Mouse (Mus musculus) midbrain, embryonic 15.5 days (tissue): ENCODE results near the gene Vangl1. TPM values are rescaled to one million over a fixed set of nuclear protein-coding genes. Genes with fewer than 3 reads are reported as not detected.
"Not testable (repeated sequence)": the region's sequence is repeated elsewhere in the genome, so short reads cannot be mapped to it uniquely, and the experiment has no call there.

Experiments used
- ATAC-seq: fragments of 200-750 bp; cut with Nextera tagmentation; replicated peaks from 2 replicates; pipeline ENCODE4 v1.8.0; 2017; ENCODE audit warnings: moderate TSS enrichment
- H3K27ac ChIP-seq: fragments of 300-500 bp; sonication (generic); 2 replicates; pipeline ENCODE4 v1.5.1; 2015; ENCODE audit warnings: mild to moderate bottlenecking, inconsistent platforms
- H3K27me3 ChIP-seq: fragments of 300-500 bp; sonication (generic); replicated peaks from 2 replicates; pipeline ENCODE4 v1.6.1; 2015; ENCODE audit warnings: inconsistent platforms
- H3K36me3 ChIP-seq: fragments of 300-500 bp; sonication (generic); replicated peaks from 2 replicates; pipeline ENCODE4 v1.6.1; 2015; ENCODE audit warnings: inconsistent platforms
- H3K4me1 ChIP-seq: fragments of 300-500 bp; sonication (generic); 2 replicates; pipeline ENCODE4 v1.6.1; 2015; ENCODE audit warnings: inconsistent platforms
- H3K4me2 ChIP-seq: fragments of 300-500 bp; sonication (generic); 2 replicates; pipeline ENCODE4 v1.6.1; 2015; ENCODE audit warnings: inconsistent platforms, mild to moderate bottlenecking, moderate library complexity
- H3K4me3 ChIP-seq: fragments of 300-500 bp; sonication (generic); 2 replicates; pipeline ENCODE4 v1.5.1; 2015; ENCODE audit warnings: mild to moderate bottlenecking, inconsistent platforms
- H3K9ac ChIP-seq: fragments of 300-500 bp; sonication (generic); 2 replicates; pipeline ENCODE4 v1.6.1; 2015; ENCODE audit warnings: mild to moderate bottlenecking, inconsistent platforms
- H3K9me3 ChIP-seq: fragments of 300-500 bp; sonication (generic); 2 replicates; pipeline ENCODE4 v1.6.1; 2016; ENCODE audit warnings: inconsistent platforms
- WGBS: fragments of 180-500 bp; shearing (Covaris S2); methylation state at CpG from one replicate; pipeline ENCODE4 v1.1.7; 2015; ENCODE audit warnings: mixed read lengths; 5-methylcytosine and 5-hydroxymethylcytosine counted together
- polyA plus RNA-seq: library from polyadenylated mRNA; unstranded; fragments of >200 nt; fragmentation: Nextera tagmentation; extraction: Ambion mirVana; gene quantifications from 2 replicates; pipeline ENCODE4 v1.2.1, GENCODE M21; 2015

Vangl1 gene
- polyA plus RNA-seq, 1 experiment from 2014 or later: 7.5 TPM

- WGBS: 86% methylated on average over 21 of the region's 21 CpGs
- Histone ChIP-seq H3K36me3 (no peaks in the 10 kb centered on the region), H3K4me2 (no peak overlapping the region), H3K9me3 (no peaks in the 10 kb centered on the region), H3K4me3 (no peak overlapping the region), H3K9ac (no peak overlapping the region), H3K27ac (no peak overlapping the region), H3K27me3 (no peaks in the 10 kb centered on the region), H3K4me1 (peaks cover 28% of the 10 kb centered on the region)
- no peak for ATAC-seq
Measured at GRCm38 (mm10) chr3:102165536-102166286, 38.8 kb downstream of the Vangl1 start.

DNA sequence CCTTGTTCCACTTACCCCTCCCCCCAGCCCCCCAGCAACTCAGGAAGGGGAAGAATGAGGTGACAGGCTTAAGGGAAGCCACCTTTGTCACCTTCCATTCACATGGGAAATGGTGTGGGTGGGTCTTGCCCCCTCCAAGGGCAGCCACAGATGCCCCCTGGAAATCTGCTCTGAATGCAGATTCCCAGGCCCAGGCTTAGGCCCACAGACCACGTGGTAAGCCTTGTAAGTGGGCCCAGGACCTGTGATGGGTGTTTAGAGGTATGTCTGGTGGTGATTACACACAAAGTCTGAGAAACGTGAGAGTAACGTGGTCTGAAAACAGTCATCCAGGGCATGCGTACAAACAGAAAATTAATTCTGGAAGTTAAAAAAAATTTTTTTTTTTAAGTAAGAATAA lies 39.6 kb downstream of the Vangl1 start:
- WGBS: 64% methylated on average over 4 of the region's 4 CpGs
- ATAC-seq: no peak
- Histone ChIP-seq H3K4me3 (no peak overlapping the region), H3K9me3 (no peaks in the 10 kb centered on the region), H3K4me1 (peaks cover 28% of the 10 kb centered on the region), H3K9ac (no peak overlapping the region), H3K27ac (no peak overlapping the region), H3K27me3 (no peaks in the 10 kb centered on the region), H3K36me3 (no peaks in the 10 kb centered on the region), H3K4me2 (no peak overlapping the region)

- not testable (repeated sequence) for H3K4me3 ChIP-seq, H3K27ac ChIP-seq, H3K27me3 ChIP-seq, H3K9me3 ChIP-seq, ATAC-seq, H3K36me3 ChIP-seq, H3K4me2 ChIP-seq, H3K9ac ChIP-seq
- WGBS: 69% methylated on average over 1 of the region's 1 CpGs
- peaks cover 24% of the 10 kb centered on the region for H3K4me1 ChIP-seq
Measured at GRCm38 (mm10) chr3:102163861-102164260, 40.6 kb downstream of the Vangl1 start.

GRCm38 (mm10) chr3:102159423-102160325 lies 44.8 kb downstream of the Vangl1 start:
- Histone ChIP-seq H3K4me1 (0 out of 2 replicates have a peak, but pooled peaks cover 5% of the 10 kb centered on the region), H3K9ac (no peak overlapping the region), H3K4me2 (no peak overlapping the region), H3K9me3 (no peaks in the 10 kb centered on the region), H3K27ac (no peak overlapping the region), H3K36me3 (no peaks in the 10 kb centered on the region), H3K4me3 (no peak overlapping the region), H3K27me3 (no peaks in the 10 kb centered on the region)
- peak; percentile 81; the same call in 1 of the 2 replicates for ATAC-seq
- WGBS: 62% methylated on average over 14 of the region's 14 CpGs

DNA sequence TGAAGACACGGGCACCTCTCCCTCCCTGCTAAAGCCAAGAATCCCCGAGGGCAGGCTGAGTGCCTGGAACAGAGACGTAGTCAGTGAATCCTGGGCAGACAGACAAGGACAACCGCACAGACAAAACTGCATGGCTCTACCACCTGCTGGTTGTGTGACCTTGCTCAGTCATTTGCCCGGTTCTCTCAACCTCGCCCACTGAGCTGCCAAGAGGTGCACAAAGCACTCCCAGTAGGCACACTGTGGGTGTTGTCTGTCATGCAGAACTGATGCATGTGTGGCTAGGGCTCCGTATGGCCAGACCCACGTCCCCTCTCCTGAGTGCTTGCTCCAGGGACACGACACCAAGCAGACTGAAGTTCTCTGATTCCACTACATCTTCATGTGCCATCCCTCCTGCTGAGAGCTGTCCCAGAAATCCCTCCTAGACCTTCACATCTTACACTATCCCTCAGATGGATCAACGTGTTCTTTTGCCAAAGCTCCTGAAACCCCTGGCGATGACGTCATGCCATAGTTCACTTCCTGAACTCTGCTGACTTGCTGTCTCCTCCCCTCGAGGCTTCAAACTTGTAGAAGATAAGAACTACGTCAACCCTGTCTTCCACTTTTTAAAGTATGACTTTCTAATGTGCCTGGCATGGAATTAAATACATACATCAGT lies 45.6 kb downstream of the Vangl1 start:
- ATAC-seq: 0 out of 2 replicates have a peak, but pooled peaks have one; percentile 27
- Histone ChIP-seq H3K4me3 (no peak overlapping the region), H3K27ac (no peak overlapping the region), H3K9me3 (no peaks in the 10 kb centered on the region), H3K36me3 (no peaks in the 10 kb centered on the region), H3K4me2 (no peak overlapping the region), H3K27me3 (no peaks in the 10 kb centered on the region), H3K9ac (no peak overlapping the region), H3K4me1 (0 out of 2 replicates have a peak, but pooled peaks cover 5% of the 10 kb centered on the region)
- 72% methylated on average over 14 of the region's 14 CpGs for WGBS

- no peaks in the 10 kb centered on the region for H3K9me3 ChIP-seq
- no peaks in the 10 kb centered on the region for H3K27me3 ChIP-seq
- H3K4me3 ChIP-seq: no peak overlapping the region
- WGBS: 92% methylated on average over 6 of the region's 6 CpGs
- H3K27ac ChIP-seq: no peak overlapping the region
- H3K36me3 ChIP-seq: no peaks in the 10 kb centered on the region
- H3K4me1 ChIP-seq: peaks cover 6% of the 10 kb centered on the region; the same call in 1 of the 2 replicates
- no peak overlapping the region for H3K9ac ChIP-seq
- no peak overlapping the region for H3K4me2 ChIP-seq
- ATAC-seq: no peak
Measured at GRCm38 (mm10) chr3:102157652-102158051, 46.8 kb downstream of the Vangl1 start.

GRCm38 (mm10) chr3:102156737-102157136 lies 47.8 kb downstream of the Vangl1 start:
- Histone ChIP-seq H3K4me2 (no peak overlapping the region), H3K4me1 (peaks cover 13% of the 10 kb centered on the region; the same call in 1 of the 2 replicates), H3K9ac (no peak overlapping the region), H3K27ac (no peak overlapping the region), H3K9me3 (no peaks in the 10 kb centered on the region), H3K4me3 (no peak overlapping the region), H3K36me3 (no peaks in the 10 kb centered on the region), H3K27me3 (no peaks in the 10 kb centered on the region)
- no peak for ATAC-seq
- 91% methylated on average over 7 of the region's 7 CpGs for WGBS

DNA sequence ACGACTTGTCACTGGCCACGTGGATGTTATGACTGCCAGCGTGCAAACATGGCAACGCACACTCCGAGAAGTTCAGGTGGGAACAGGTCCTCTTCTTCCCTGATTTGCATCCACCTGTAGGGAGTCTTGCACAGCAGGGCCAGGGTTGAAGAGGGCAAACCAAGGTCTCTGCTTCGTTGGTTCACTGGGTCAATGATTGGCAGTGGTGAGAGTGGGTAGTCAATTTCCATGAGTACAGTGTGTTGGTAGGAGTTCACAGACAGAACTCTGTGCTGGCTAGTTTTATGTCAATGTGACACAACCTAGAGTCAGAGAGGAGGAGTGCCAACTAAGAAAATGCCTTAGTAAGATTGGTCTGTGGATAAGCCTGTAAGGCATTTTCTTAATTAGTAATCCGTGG lies 50.4 kb downstream of the Vangl1 start:
- ATAC-seq: no peak
- Histone ChIP-seq H3K36me3 (no peaks in the 10 kb centered on the region), H3K27ac (no peak overlapping the region), H3K4me1 (peaks cover 8% of the 10 kb centered on the region; the same call in 1 of the 2 replicates), H3K9me3 (no peaks in the 10 kb centered on the region), H3K4me2 (no peak overlapping the region), H3K4me3 (no peak overlapping the region), H3K27me3 (no peaks in the 10 kb centered on the region), H3K9ac (no peak overlapping the region)
- WGBS: 83% methylated on average over 7 of the region's 7 CpGs

- H3K27me3 ChIP-seq: no peaks in the 10 kb centered on the region
- peaks cover 8% of the 10 kb centered on the region; the same call in 1 of the 2 replicates for H3K4me1 ChIP-seq
- H3K4me2 ChIP-seq: no peak overlapping the region
- ATAC-seq: no peak
- H3K27ac ChIP-seq: no peak overlapping the region
- no peak overlapping the region for H3K9ac ChIP-seq
- H3K9me3 ChIP-seq: no peaks in the 10 kb centered on the region
- no peak overlapping the region for H3K4me3 ChIP-seq
- 14% methylated on average over 4 of the region's 4 CpGs for WGBS
- no peaks in the 10 kb centered on the region for H3K36me3 ChIP-seq
Measured at GRCm38 (mm10) chr3:102152872-102153271, 51.6 kb downstream of the Vangl1 start.

DNA sequence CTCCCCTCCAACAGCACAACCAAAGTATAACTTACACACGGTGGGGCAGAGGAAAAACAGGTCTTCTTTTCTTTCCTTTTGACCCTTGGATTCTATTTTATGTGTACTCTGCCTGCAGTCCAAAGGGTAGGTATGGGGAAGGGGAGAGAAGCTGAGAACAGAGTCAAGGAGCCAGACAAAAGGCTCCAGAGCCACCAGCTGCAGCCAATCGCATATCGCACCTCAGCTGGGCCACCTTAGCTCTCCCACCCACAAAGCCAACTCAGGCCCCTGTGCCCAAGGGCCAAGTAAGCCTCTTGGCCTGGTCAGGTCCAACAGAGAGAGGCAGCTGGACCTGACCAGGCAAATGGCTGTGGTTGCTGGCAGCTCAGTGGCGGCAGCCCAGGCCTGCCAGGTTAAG lies 52.0 kb downstream of the Vangl1 start:
- H3K27ac ChIP-seq: no peak overlapping the region
- no peaks in the 10 kb centered on the region for H3K9me3 ChIP-seq
- peaks cover 8% of the 10 kb centered on the region; the same call in 1 of the 2 replicates for H3K4me1 ChIP-seq
- no peaks in the 10 kb centered on the region for H3K27me3 ChIP-seq
- H3K4me2 ChIP-seq: no peak overlapping the region
- 34% methylated on average over 4 of the region's 4 CpGs for WGBS
- 0 out of 2 replicates have a peak, but pooled peaks have one; percentile 45 for ATAC-seq
- no peak overlapping the region for H3K9ac ChIP-seq
- no peak overlapping the region for H3K4me3 ChIP-seq
- no peaks in the 10 kb centered on the region for H3K36me3 ChIP-seq

DNA sequence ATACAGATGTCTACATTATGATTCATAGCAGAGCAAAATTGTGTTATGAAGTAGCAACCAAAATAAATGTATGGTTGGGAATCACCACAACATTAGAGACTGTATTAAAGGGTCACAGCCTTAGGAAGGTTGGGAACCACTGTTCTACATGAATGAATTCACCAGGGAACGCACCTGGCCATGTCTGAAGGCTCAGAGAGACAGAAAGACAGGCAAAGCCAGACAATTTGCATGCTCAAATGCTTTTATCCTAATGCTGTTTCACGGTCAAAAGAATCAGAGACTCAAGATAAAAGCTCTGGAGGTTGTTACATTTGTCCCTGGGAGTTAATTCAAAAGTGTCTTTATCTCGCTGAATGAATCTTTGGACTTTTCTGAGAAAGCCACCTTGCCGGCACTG lies 52.6 kb downstream of the Vangl1 start:
- WGBS: 24% methylated on average over 4 of the region's 4 CpGs
- Histone ChIP-seq H3K4me3 (no peak overlapping the region), H3K9me3 (no peaks in the 10 kb centered on the region), H3K4me1 (peaks cover 12% of the 10 kb centered on the region), H3K9ac (no peak overlapping the region), H3K27me3 (no peaks in the 10 kb centered on the region), H3K4me2 (no peak overlapping the region), H3K36me3 (no peaks in the 10 kb centered on the region), H3K27ac (no peak overlapping the region)
- ATAC-seq: no peak

DNA sequence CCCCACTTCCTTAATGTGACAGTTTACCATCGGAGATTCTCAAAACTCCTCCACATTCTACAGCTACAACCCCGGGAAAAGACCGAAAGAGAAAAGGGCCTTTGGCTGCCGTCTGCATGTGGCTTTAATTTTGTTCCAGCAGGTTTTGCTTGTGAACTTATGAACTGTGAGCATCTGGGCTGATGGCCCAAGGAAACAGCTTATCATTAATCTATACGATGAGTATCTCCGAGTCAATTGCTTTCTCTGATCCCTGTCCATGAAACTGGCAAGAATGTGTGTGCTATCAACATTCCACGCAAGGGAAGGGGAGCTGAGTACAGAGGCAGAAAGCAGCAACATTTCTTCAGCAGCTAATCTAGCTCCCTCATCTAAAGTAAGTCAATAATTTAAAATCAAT lies 54.6 kb downstream of the Vangl1 start:
- Histone ChIP-seq H3K36me3 (no peaks in the 10 kb centered on the region), H3K4me3 (no peak overlapping the region), H3K9me3 (no peaks in the 10 kb centered on the region), H3K27ac (no peak overlapping the region), H3K9ac (no peak overlapping the region), H3K4me2 (no peak overlapping the region), H3K27me3 (no peaks in the 10 kb centered on the region), H3K4me1 (peaks cover 17% of the 10 kb centered on the region)
- no peak for ATAC-seq
- WGBS: 72% methylated on average over 7 of the region's 7 CpGs
